Mouse (Mus musculus) induced T-regulatory cell, adult 2 months (primary cell): ENCODE results near the gene Pigp.
"Not testable (repeated sequence)": the region's sequence is repeated elsewhere in the genome, so short reads cannot be mapped to it uniquely, and the experiment has no call there.

ENCODE experiments used
- DNase-seq: peaks from one replicate; pipeline ENCODE4 v3.0.0-alpha.2; 2012; ENCODE audit warnings: low read depth

Pigp gene

GRCm38 (mm10) chr16:94358091-94358490 lies 13.6 kb downstream of the Pigp start:
- no peak for DNase-seq

GRCm38 (mm10) chr16:94356776-94357494 lies 14.7 kb downstream of the Pigp start:
- DNase-seq: peak; percentile 14

- no peak for DNase-seq
Measured at GRCm38 (mm10) chr16:94356046-94356445, 15.6 kb downstream of the Pigp start.

GRCm38 (mm10) chr16:94354450-94354849 lies 17.2 kb downstream of the Pigp start:
- DNase-seq: peak; percentile 83

- no peak for DNase-seq
Measured at GRCm38 (mm10) chr16:94350287-94350677, 21.4 kb downstream of the Pigp start.

- DNase-seq: no peak
Measured at GRCm38 (mm10) chr16:94349588-94350286, 21.9 kb downstream of the Pigp start.

- DNase-seq: no peak
Measured at GRCm38 (mm10) chr16:94348779-94349178, 22.9 kb downstream of the Pigp start.

- no peak for DNase-seq
Measured at GRCm38 (mm10) chr16:94347080-94347731, 24.4 kb downstream of the Pigp start.

- DNase-seq: no peak
Measured at GRCm38 (mm10) chr16:94345733-94346132, 25.9 kb downstream of the Pigp start.

- DNase-seq: not testable (repeated sequence)
Measured at GRCm38 (mm10) chr16:94339164-94340160, 32.2 kb downstream of the Pigp start.

- DNase-seq: no peak
Measured at GRCm38 (mm10) chr16:94335656-94336055, 36.0 kb downstream of the Pigp start.

- DNase-seq: peak; percentile 86
Measured at GRCm38 (mm10) chr16:94331886-94332252, 39.8 kb downstream of the Pigp start.

GRCm38 (mm10) chr16:94331233-94331885 lies 40.3 kb downstream of the Pigp start:
- no peak for DNase-seq

- no peak for DNase-seq
Measured at GRCm38 (mm10) chr16:94330429-94330828, 41.2 kb downstream of the Pigp start.

- peak; percentile 66 for DNase-seq
Measured at GRCm38 (mm10) chr16:94328881-94329867, 42.5 kb downstream of the Pigp start.

GRCm38 (mm10) chr16:94327781-94328711 lies 43.6 kb downstream of the Pigp start, which contains the start of gene Ripply3:
Ripply3 (plus strand) TSS chr16:94328420.
- DNase-seq: peak; percentile 64

GRCm38 (mm10) chr16:94326008-94326407 lies 45.6 kb downstream of the Pigp start:
- DNase-seq: no peak

- no peak for DNase-seq
Measured at GRCm38 (mm10) chr16:94323681-94324080, 48.0 kb downstream of the Pigp start.

GRCm38 (mm10) chr16:94320223-94320622 lies 51.4 kb downstream of the Pigp start:
- DNase-seq: no peak
